Mouse (Mus musculus) spleen, postnatal 10 days (tissue): Measurements from ENCODE around the gene Ambra1.
A peak's percentile ranks its signal among the peaks of the same experiment; 100 is the strongest.

Source experiments
- DNase-seq, 2 experiments: peaks; one replicate each; pipeline ENCODE4 v3.0.0; 2021 to 2022; ENCODE audit warnings: low spot score in 2 of 2

The Ambra1 gene

GRCm38 (mm10) chr2:91729971-91730821 lies at the start of gene Ambra1:
Ambra1 (plus strand) TSS chr2:91730134.
- peak; percentile 79 to 88 for DNase-seq

DNA sequence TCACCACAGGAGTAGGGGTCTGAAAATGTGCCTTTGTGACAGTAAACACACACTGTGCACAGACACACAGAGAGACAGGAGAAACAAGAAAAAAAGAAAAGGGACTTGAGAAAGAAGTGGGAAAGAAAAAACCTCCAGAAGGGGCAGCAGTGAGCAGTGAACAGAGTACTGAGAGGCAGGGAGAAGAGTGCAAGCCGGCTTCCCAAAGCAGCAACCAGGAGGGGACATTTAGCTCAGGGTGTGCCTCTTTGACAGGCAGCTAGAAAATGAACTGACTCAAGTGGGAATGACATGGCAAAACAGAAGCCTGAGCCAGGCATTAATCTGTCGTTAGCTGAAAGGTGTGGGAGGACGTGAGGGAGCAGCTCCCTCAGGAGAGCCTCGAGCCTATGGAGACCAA lies 47.1 kb upstream of the Ambra1 start:
- peak in 1 of 2 experiments; percentile 56 for DNase-seq

GRCm38 (mm10) chr2:91683919-91684318 lies 46.0 kb upstream of the Ambra1 start:
- no peak for DNase-seq

GRCm38 (mm10) chr2:91689452-91689851 lies 40.5 kb upstream of the Ambra1 start:
- DNase-seq: no peak

DNA sequence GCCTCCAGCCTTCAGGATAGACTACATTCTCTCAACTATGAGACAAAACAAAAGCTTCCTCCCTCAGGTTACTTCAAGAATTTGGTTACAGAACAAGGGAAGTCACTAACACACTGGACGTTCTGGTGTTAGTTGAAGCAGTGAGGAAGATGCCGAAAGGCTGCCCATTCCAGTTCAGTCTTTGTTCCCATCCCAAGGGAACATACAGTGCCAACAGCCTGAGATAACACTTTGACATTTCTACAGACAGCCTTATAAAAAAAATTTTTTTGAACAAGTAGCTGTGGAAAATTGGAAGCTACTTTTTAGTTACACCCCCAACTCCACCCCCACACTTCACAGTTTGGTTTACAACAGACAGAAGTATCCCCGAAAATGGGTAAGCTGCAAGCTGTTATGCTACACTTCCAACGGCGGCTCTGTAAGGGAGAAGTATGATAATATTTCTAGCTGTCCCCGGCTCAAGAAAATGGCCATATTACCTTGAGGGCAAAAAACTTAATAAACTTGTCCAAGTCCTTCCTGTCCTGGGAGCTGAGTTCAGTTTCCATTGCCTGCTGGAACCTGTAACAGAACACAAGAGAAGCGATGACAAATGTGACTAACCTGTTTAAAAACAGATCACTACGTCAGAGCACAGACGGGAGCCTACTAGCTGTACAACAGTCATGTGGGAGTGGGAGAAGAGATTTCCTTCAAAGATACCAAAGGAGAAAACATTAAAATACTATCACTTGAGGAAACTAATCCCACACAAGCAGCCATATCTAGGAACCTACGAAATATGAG lies 34.3 kb upstream of the Ambra1 start:
- no peak for DNase-seq

- no peak for DNase-seq
Observed at GRCm38 (mm10) chr2:91696225-91696590, 33.7 kb upstream of the Ambra1 start.

GRCm38 (mm10) chr2:91699225-91699624 lies 30.7 kb upstream of the Ambra1 start:
- no peak for DNase-seq

- DNase-seq: no peak
Observed at GRCm38 (mm10) chr2:91701366-91701765, 28.6 kb upstream of the Ambra1 start.

DNA sequence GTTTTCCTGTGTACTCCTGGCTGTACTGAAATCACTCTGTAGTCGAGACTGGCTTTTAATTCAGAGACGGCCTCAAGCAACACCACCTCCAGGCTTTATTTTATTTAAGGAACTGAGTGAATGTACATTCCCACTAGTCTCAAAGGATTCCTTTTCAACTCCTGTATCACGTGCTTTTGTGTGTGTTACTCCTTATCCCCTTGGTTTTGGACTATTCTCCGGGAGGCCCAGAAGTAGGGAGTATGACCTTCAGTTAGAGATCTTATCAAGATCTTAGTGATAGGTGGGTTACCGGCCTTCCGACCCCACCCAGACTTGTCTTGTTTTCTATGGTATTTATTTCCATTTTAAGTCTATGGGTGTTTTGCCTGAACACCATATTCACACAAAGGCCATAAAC lies 24.2 kb upstream of the Ambra1 start:
- DNase-seq: no peak

GRCm38 (mm10) chr2:91706456-91706855 lies 23.5 kb upstream of the Ambra1 start:
- DNase-seq: no peak

DNA sequence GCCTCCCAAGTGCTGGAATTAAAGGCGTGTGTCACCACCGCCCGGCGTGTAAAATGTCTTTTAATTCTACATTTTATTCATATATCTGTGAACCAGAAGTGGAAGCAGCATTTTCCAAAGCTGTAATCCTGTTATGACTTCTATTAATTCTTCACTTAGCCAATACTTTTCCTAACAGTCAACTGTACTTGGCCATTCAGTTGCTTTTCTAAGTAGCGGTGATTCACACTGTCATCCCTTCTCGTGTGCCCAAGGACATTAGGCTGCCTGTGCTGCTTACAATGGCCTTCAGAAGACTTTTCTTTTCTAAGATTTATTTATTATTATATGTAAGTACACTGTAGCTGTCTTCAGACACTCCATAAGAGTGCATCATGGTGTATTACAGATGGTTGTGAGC lies 21.6 kb upstream of the Ambra1 start:
- DNase-seq: no peak

DNA sequence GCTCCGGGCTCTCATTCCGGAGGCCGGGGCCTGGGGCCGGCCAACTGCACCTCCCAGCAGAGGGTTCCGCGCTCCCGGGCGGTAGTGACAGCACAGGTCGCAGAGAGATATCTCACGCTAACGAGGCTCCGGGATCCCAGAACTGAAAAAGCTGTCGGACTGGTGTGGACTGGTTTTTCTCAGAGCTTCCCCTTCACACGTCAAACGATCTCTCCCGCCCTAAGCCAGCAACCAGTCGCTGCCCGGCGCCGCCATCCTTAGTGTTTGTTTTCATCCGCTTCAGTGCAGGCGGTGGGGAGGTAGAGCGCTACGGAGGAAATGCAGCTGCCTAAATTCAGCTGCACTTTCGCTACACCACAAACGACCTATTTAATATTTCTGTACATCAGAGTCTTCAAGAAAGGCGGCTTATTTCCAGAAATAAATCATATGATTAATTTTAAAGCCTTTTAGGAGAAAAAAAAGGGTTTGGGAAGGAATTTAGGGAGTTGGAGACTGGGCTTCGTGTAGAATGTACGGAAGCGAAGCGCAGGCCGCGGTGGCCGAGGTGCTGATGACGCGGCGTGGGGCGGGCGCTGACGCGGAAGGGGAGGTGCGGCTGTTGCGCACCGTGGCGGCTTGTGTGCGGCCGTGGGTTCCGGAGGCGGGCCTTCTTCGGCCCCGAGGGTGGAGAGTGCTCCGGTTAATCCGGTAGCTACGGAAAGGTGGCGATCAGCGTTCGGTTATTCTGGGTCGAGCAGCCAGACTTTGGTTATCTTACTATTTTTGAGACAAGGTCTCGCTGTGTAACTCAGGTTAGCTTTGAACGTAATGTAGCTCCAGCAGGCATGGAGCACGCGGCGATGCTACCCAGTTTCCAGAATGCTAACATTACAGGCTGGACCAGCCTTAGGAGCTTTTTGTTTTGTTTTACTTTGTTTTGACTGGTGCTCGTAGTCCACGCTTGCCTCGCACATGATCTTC lies 19.4 kb upstream of the Ambra1 start, which contains the start of the genes Atg13 and Harbi1:
TSS of gene Atg13 (minus strand) at position 305 of the 963 bp plus-strand sequence.
TSS of gene Harbi1 (plus strand) at position 581 of the 963 bp plus-strand sequence.
- DNase-seq: peak; percentile 86 to 96

- DNase-seq: no peak
Observed at GRCm38 (mm10) chr2:91711256-91711925, 18.5 kb upstream of the Ambra1 start.

- DNase-seq: no peak
Observed at GRCm38 (mm10) chr2:91714921-91715320, 15.0 kb upstream of the Ambra1 start.

- no peak for DNase-seq
Observed at GRCm38 (mm10) chr2:91718276-91718675, 11.7 kb upstream of the Ambra1 start.

DNA sequence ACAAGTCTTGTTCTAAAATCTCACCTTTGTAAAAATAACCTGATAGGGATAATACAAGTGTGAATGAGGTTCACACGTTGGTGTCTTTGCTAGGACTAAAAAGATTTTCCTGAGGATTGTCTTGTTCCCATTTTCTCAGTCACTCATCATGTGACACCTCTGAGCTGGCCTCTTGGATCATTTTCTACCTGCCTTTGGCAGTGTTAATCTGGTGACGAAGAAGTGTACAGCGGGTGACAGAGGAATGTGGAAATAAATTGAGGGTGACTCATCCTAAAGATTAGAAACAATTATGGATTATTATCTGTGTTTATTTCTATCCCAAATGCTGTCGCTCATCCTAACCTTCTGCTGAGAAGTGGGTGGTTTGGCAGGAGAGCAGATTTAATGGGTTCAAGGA lies 6.6 kb upstream of the Ambra1 start:
- no peak for DNase-seq

GRCm38 (mm10) chr2:91723951-91724350 lies 6.0 kb upstream of the Ambra1 start:
- no peak for DNase-seq

DNA sequence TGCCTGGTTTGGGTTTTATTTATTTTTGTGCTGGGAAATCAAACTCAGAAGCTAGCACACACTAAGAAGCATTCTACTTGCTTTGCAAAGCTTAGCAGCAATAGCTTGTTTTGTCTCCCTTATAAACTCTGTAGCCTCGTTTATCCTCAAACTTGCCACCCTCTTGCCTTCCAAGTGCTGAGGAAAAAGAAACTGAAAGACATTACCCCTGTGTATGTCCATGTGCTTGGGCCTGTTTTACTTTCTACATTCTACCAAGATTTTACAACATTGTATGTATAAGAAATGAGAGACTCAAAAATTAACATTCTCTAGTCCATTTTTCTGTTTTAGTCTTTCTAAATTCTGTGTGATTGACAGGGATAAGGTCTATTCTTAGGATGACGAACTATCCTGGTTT lies 5.2 kb upstream of the Ambra1 start:
- DNase-seq: no peak

DNA sequence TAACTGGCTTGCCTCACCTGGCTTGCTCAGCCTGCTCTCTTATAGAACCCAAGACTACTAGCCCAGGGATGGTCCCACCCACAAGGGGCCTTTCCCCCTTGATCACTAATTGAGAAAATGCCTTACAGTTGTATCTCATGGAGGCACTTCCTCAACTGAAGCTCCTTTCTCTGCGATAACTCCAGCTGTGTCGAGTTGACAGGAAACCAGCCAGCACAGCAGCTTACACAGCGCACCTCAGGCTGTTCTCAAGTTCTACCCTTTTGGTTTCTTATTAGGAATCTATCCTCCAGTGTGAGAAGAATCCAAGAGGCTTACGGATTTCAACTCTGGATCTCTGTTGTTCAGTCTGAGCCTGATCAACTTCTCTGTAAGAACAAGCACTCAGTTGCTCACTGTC lies 4.5 kb upstream of the Ambra1 start:
- DNase-seq: peak; percentile 16 to 26

- no peak for DNase-seq
Observed at GRCm38 (mm10) chr2:91727011-91727410, 2.9 kb upstream of the Ambra1 start.

DNA sequence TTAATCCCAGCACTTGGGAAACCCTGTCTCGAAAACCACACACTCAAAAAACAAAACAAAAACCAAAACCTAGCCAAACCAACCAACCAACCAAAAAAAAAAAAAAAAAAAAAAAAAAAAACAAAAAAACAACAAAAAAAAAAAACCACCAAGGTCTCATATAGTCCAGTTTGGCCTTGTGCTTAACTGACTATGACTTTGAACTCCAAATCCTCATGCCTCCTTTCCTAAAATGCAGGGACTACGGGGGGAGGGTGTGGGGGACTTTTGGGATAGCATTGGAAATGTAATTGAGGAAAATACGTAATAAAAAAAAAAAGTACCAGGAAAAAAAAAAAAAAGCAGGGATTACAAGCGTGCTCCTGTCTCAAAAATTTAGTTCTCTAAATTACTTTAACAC lies 363 bp upstream of the Ambra1 start:
- DNase-seq: no peak
